Mouse (Mus musculus): ENCODE data around the gene Atpaf1. TPM values are rescaled to one million over a fixed set of nuclear protein-coding genes. Genes with fewer than 3 reads are reported as not detected.

Gene Atpaf1
- 41.4 and 42.1 TPM in 2 replicates for polyA plus RNA-seq (2016; fragmentation: Nextera tagmentation; extraction: Ambion mirVana)

DNA sequence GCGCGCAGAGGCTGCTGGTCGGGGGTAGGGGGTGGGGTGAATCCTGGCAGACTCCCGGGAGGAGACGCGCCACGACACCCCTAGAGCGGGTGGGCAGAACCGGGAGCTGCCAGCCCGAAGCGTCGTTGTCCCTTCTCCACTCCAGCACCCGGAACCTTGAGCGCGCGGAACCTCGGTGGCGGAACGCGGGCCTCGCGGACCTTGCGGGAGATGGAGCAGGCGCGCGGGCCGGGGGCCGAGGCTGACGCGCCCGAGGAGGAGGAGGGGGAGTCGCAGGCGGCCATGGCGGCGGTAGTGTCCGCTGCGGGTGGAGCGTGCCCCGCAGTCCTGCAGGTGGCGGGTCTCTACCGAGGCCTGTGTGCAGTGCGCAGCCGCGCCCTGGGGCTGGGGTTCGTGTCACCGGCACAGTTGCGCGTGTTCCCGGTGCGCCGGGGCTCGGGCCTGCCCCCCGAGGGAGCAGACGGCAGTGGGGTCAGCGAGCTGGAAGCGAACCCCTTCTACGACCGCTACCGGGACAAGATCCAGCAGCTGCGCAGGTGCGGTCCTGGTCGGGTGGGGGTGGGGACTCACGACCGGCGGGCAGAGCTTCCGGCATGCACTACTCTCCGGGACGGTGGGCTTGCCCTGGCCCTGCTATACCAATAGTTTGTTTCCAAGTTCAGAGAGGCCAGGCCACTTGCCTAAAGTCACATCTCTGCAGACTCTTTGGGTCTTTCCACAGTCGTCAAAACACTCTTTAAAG lies at the start of gene Atpaf1:
TSS of gene Atpaf1 (plus strand) at position 44 of the 742 bp plus-strand sequence.
- H3K9ac ChIP-seq, result peak within 1 kb of the TSS; percentile 85
- H3K9me3 ChIP-seq (replicated peaks), result no peaks in the 10 kb centered on the region
- H3K36me3 ChIP-seq, result peaks cover 9% of the 10 kb centered on the region
- H3K27me3 ChIP-seq, result no peaks in the 10 kb centered on the region
- H3K27ac ChIP-seq, result no peak within 1 kb of the TSS
- peak within 1 kb of the TSS; percentile 57 for H3K4me2 ChIP-seq (replicated peaks)
- peak; percentile 89 for ATAC-seq (ENCODE audit: low FRiP score)
- H3K4me1 ChIP-seq, result peaks cover 10% of the 10 kb centered on the region
- H3K4me3 ChIP-seq, result peak within 1 kb of the TSS; percentile 78
- under 1% methylated on average over 67 of the region's 69 CpGs for WGBS

GRCm38 (mm10) chr4:115734867-115735266 lies 49.7 kb upstream of the Atpaf1 start:
- Histone ChIP-seq H3K36me3 (no peaks in the 10 kb centered on the region), H3K27me3 (peaks cover 4% of the 10 kb centered on the region; the same call in 1 of the 2 replicates), H3K4me2 (replicated peaks) (no peak overlapping the region), H3K4me3 (no peak overlapping the region), H3K9ac (no peak overlapping the region), H3K27ac (no peak overlapping the region), H3K4me1 (peaks cover 19% of the 10 kb centered on the region), H3K9me3 (replicated peaks) (no peaks in the 10 kb centered on the region)
- no peak for ATAC-seq (ENCODE audit: low FRiP score)
- 67% methylated on average over 4 of the region's 4 CpGs for WGBS

- peak within 1 kb of the TSS; percentile 83 for H3K4me3 ChIP-seq
- ATAC-seq (ENCODE audit: low FRiP score), result peak; percentile 99
- peaks cover 19% of the 10 kb centered on the region for H3K4me1 ChIP-seq
- peaks cover 15% of the 10 kb centered on the region for H3K36me3 ChIP-seq
- no peaks in the 10 kb centered on the region for H3K9me3 ChIP-seq (replicated peaks)
- peak within 1 kb of the TSS; percentile 81 for H3K4me2 ChIP-seq (replicated peaks)
- peaks cover 4% of the 10 kb centered on the region; the same call in 1 of the 2 replicates for H3K27me3 ChIP-seq
- WGBS, result under 1% methylated on average over 45 of the region's 45 CpGs
- H3K9ac ChIP-seq, result peak within 1 kb of the TSS; percentile 86
- H3K27ac ChIP-seq, result peak within 1 kb of the TSS; percentile 86
Measured at GRCm38 (mm10) chr4:115737551-115738041, 47.0 kb upstream of the Atpaf1 start, which contains the start of gene Efcab14. TSS of gene Efcab14 (plus strand) at chr4:115737744.

DNA sequence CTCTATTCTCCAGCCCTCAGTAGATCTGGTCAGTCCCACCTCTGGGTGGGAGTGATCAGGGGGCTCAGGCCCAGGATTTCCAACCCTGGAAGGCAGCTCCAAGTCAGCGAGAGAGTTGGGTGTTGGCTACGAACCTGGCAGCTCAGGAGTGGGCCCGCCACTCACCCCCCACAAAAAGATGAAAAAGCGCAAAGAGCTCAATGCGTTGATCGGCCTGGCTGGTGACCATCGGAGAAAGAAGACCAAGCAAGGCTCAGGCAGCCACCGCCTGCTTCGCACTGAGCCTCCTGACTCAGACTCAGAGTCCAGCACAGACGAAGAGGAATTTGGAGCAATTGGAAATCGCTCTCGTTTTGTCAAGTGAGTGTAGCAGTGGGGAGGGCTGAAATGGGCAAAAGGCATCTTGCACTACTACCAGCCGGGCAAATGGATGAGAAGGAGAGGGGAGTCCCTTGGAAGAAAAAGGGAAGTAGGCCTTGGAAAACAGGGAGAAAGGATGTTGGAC lies 46.1 kb upstream of the Atpaf1 start:
- Histone ChIP-seq H3K27ac (no peak overlapping the region), H3K4me1 (peaks cover 19% of the 10 kb centered on the region), H3K36me3 (peaks cover 22% of the 10 kb centered on the region), H3K9ac (peak overlapping the region; percentile 86), H3K4me3 (peak overlapping the region; percentile 83), H3K27me3 (peaks cover 4% of the 10 kb centered on the region; the same call in 1 of the 2 replicates), H3K4me2 (replicated peaks) (peak overlapping the region; percentile 81), H3K9me3 (replicated peaks) (no peaks in the 10 kb centered on the region)
- WGBS, result 48% methylated on average over 13 of the region's 13 CpGs
- no peak for ATAC-seq (ENCODE audit: low FRiP score)

DNA sequence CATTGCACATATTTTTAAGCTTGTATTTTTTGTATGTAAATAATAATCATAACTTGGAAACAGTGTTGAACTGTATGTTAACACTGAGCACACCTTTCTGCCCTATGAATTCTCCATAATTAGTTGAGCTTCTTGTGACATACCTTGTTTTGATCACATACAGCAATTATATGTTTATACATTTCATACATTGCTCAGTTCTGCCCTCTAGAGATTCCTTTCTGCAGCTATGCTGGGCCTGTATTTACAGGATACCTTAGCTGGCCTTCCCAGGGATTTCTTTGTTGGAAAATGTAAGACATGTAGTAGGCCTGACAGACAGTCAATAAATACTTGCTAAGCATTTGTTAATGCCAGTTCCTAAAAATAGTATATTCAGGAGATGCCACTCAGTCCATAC lies 42.0 kb upstream of the Atpaf1 start:
- peaks cover 31% of the 10 kb centered on the region for H3K36me3 ChIP-seq
- peaks cover 19% of the 10 kb centered on the region for H3K4me1 ChIP-seq
- no peak overlapping the region for H3K27ac ChIP-seq
- H3K9ac ChIP-seq, result no peak overlapping the region
- H3K27me3 ChIP-seq, result no peaks in the 10 kb centered on the region
- H3K9me3 ChIP-seq (replicated peaks), result no peaks in the 10 kb centered on the region
- H3K4me3 ChIP-seq, result no peak overlapping the region
- no peak overlapping the region for H3K4me2 ChIP-seq (replicated peaks)
- no peak for ATAC-seq (ENCODE audit: low FRiP score)

DNA sequence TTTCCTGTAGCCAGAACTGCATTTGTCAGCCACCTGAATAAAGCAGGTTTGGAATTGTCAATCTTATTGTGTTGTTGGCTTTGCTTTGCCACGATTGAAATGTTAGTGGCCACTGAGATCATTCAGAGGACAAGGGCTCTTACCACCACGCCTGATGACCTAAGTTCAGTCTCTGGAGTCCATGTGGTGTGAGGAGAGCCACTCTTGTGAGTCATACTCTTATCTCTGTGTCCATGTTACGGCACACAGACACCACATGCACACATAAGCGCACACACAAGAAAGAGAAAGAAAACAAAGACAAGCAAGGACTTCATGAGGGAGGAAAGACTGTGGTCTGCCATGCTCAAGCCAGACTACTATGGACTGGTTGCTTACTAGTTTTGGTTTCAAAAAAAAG lies 41.5 kb upstream of the Atpaf1 start:
- WGBS, result 94% methylated on average over 4 of the region's 4 CpGs
- Histone ChIP-seq H3K27me3 (no peaks in the 10 kb centered on the region), H3K9me3 (replicated peaks) (no peaks in the 10 kb centered on the region), H3K4me3 (no peak overlapping the region), H3K9ac (no peak overlapping the region), H3K36me3 (peaks cover 34% of the 10 kb centered on the region), H3K4me2 (replicated peaks) (no peak overlapping the region), H3K27ac (no peak overlapping the region), H3K4me1 (peaks cover 18% of the 10 kb centered on the region)
- ATAC-seq (ENCODE audit: low FRiP score), result no peak

DNA sequence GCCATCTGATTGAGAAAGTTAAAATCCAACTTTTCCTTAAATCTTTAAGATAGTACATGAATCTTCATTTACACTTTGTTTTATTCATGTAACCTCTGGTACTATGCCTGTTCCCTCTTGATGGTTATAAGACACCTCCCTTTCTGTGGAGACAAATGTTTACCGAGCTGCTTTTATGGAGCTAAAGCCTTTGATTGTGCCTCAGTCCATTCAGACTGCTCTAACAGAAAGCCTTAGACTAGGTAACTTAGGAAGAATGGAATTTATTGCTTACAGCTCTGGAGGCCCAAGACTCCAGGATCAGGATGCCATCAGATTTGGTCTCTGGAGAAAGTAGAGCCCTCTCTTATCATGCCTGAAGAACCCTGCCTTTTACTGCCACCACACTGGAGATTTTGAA lies 36.4 kb upstream of the Atpaf1 start:
- no peaks in the 10 kb centered on the region for H3K9me3 ChIP-seq (replicated peaks)
- peaks cover 34% of the 10 kb centered on the region for H3K36me3 ChIP-seq
- no peak overlapping the region for H3K27ac ChIP-seq
- no peak overlapping the region for H3K9ac ChIP-seq
- no peaks in the 10 kb centered on the region for H3K4me1 ChIP-seq
- no peak overlapping the region for H3K4me2 ChIP-seq (replicated peaks)
- WGBS, result 73% methylated on average over 1 of the region's 1 CpGs
- ATAC-seq (ENCODE audit: low FRiP score), result no peak
- H3K4me3 ChIP-seq, result no peak overlapping the region
- H3K27me3 ChIP-seq, result no peaks in the 10 kb centered on the region

- H3K27ac ChIP-seq, result no peak overlapping the region
- H3K9me3 ChIP-seq (replicated peaks), result no peaks in the 10 kb centered on the region
- H3K27me3 ChIP-seq, result no peaks in the 10 kb centered on the region
- H3K9ac ChIP-seq, result no peak overlapping the region
- ATAC-seq (ENCODE audit: low FRiP score), result no peak
- H3K4me1 ChIP-seq, result no peaks in the 10 kb centered on the region
- peaks cover 43% of the 10 kb centered on the region for H3K36me3 ChIP-seq
- 92% methylated on average over 1 of the region's 1 CpGs for WGBS
- H3K4me2 ChIP-seq (replicated peaks), result no peak overlapping the region
- no peak overlapping the region for H3K4me3 ChIP-seq
Measured at GRCm38 (mm10) chr4:115749336-115749735, 35.3 kb upstream of the Atpaf1 start.

- Histone ChIP-seq H3K9me3 (replicated peaks) (no peaks in the 10 kb centered on the region), H3K4me2 (replicated peaks) (no peak overlapping the region), H3K4me1 (no peaks in the 10 kb centered on the region), H3K36me3 (peaks cover 45% of the 10 kb centered on the region), H3K9ac (no peak overlapping the region), H3K27me3 (no peaks in the 10 kb centered on the region), H3K4me3 (no peak overlapping the region), H3K27ac (no peak overlapping the region)
- WGBS, result 94% methylated on average over 3 of the region's 3 CpGs
- no peak for ATAC-seq (ENCODE audit: low FRiP score)
Measured at GRCm38 (mm10) chr4:115754101-115754500, 30.5 kb upstream of the Atpaf1 start.

GRCm38 (mm10) chr4:115754851-115755250 lies 29.8 kb upstream of the Atpaf1 start:
- Histone ChIP-seq H3K4me3 (no peak overlapping the region), H3K9me3 (replicated peaks) (no peaks in the 10 kb centered on the region), H3K9ac (no peak overlapping the region), H3K27me3 (no peaks in the 10 kb centered on the region), H3K4me1 (no peaks in the 10 kb centered on the region), H3K4me2 (replicated peaks) (no peak overlapping the region), H3K36me3 (peaks cover 45% of the 10 kb centered on the region), H3K27ac (no peak overlapping the region)
- WGBS, result 88% methylated on average over 1 of the region's 1 CpGs
- no peak for ATAC-seq (ENCODE audit: low FRiP score)

DNA sequence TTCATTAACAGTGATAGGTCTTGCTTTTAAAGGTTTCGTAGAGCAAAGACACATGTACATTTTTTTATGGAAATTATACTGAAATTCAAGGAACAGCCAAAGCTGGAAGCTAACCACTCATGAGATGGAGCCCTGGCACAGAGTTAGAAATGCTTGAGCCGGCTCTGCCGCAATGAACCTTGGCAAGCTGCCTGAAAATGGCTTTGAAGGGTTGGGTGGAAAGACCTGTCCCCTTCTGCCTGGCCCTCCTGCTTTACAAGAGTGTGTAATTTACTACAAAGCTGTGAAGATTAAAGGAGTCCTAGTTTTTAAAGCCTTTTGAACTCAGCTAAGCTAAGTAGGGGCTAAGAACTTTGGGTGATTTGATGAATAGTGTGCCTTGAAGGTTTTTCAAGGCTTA lies 23.4 kb upstream of the Atpaf1 start:
- Histone ChIP-seq H3K27ac (no peak overlapping the region), H3K9ac (no peak overlapping the region), H3K4me3 (no peak overlapping the region), H3K36me3 (peaks cover 61% of the 10 kb centered on the region), H3K4me2 (replicated peaks) (no peak overlapping the region), H3K9me3 (replicated peaks) (no peaks in the 10 kb centered on the region), H3K27me3 (no peaks in the 10 kb centered on the region), H3K4me1 (no peaks in the 10 kb centered on the region)
- WGBS, result 85% methylated on average over 3 of the region's 3 CpGs
- no peak for ATAC-seq (ENCODE audit: low FRiP score)

DNA sequence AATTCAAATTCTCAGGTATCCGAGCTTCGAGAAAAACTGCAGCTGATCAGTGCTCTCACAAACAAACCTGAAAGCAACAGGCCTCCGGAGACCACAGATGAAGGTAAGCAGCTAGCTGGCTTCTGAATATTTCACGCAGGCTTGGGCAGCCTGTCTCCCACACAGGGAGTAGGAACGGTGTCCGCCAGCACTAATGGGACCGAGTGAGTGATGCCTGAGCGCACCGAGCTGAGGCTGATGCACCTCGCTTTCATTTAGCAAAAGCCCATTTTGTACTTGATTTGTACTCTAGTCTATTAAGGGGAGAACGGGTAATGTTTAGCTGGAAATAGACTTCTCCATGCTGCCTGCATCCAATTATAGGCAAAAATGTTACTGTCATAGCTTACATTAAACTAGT lies 20.0 kb upstream of the Atpaf1 start:
- Histone ChIP-seq H3K4me1 (no peaks in the 10 kb centered on the region), H3K27me3 (no peaks in the 10 kb centered on the region), H3K36me3 (peaks cover 58% of the 10 kb centered on the region), H3K27ac (no peak overlapping the region), H3K4me2 (replicated peaks) (no peak overlapping the region), H3K9ac (no peak overlapping the region), H3K9me3 (replicated peaks) (no peaks in the 10 kb centered on the region), H3K4me3 (no peak overlapping the region)
- WGBS, result 87% methylated on average over 11 of the region's 11 CpGs
- ATAC-seq (ENCODE audit: low FRiP score), result no peak
